Mouse (Mus musculus) midbrain, embryonic 11.5 days (tissue): ENCODE measurements around the gene Homer2. TPM values are rescaled to one million over a fixed set of nuclear protein-coding genes. Genes with fewer than 3 reads are reported as not detected.

Experiments used
- ATAC-seq: fragments of 200-750 bp; cut with Nextera tagmentation; 2 replicates; pipeline ENCODE4 v1.8.0; 2017; ENCODE audit warnings: moderate TSS enrichment, moderate library complexity; ENCODE audit not compliant: low FRiP score
- DNase-seq: peaks from one replicate; pipeline ENCODE4 v3.0.0; 2015; ENCODE audit warnings: low spot score; ENCODE audit errors: missing footprints
- H3K27ac ChIP-seq: fragments of 300-500 bp; sonication (generic); 2 replicates; pipeline ENCODE4 v1.5.1; 2014; ENCODE audit warnings: low read depth, low read length
- H3K27me3 ChIP-seq: fragments of 300-500 bp; sonication (generic); 2 replicates; pipeline ENCODE4 v1.6.1; 2014; ENCODE audit warnings: mild to moderate bottlenecking, low read length, moderate library complexity, mixed read lengths; ENCODE audit not compliant: control insufficient read depth, insufficient read depth
- H3K36me3 ChIP-seq: fragments of 300-500 bp; sonication (generic); 2 replicates; pipeline ENCODE4 v1.6.1; 2014; ENCODE audit warnings: mild to moderate bottlenecking, low read length, moderate library complexity, mixed read lengths; ENCODE audit not compliant: control insufficient read depth, insufficient read depth
- H3K4me1 ChIP-seq: fragments of 300-500 bp; sonication (generic); 2 replicates; pipeline ENCODE4 v1.6.1; 2014; ENCODE audit warnings: low read length; ENCODE audit not compliant: control insufficient read depth, insufficient read depth
- H3K4me2 ChIP-seq: fragments of 300-500 bp; sonication (generic); 2 replicates; pipeline ENCODE4 v1.6.1; 2014; ENCODE audit warnings: mild to moderate bottlenecking, moderate library complexity
- H3K4me3 ChIP-seq: fragments of 300-500 bp; sonication (generic); 2 replicates; pipeline ENCODE4 v1.5.1; 2014; ENCODE audit warnings: low read depth, low read length
- H3K9ac ChIP-seq: fragments of 300-500 bp; sonication (generic); 2 replicates; pipeline ENCODE4 v1.6.1; 2014; ENCODE audit warnings: low read length
- H3K9me3 ChIP-seq: fragments of 300-500 bp; sonication (generic); 2 replicates; pipeline ENCODE4 v1.6.1; 2016; ENCODE audit warnings: low read length; ENCODE audit not compliant: control insufficient read depth
- WGBS: fragments of 180-500 bp; shearing (Covaris S2); extraction: QIAGEN DNeasy Blood & Tissue Kit; methylation state at CpG from one replicate; pipeline ENCODE4 v1.1.7; 2014; 5-methylcytosine and 5-hydroxymethylcytosine counted together
- polyA plus RNA-seq: library from polyadenylated mRNA; unstranded; fragments of >200 nt; fragmentation: Nextera tagmentation; extraction: Ambion mirVana; gene quantifications from 2 replicates; pipeline ENCODE4 v1.2.1, GENCODE M21; 2014

Gene Homer2
- polyA plus RNA-seq, 1 experiment from 2014 or later = 19.6 TPM

GRCm38 (mm10) chr7:81559231-81559980, 147.9 kb downstream of the Homer2 start:
- H3K4me2 ChIP-seq = no peak overlapping the region
- 88% methylated on average over 14 of the region's 14 CpGs for WGBS
- DNase-seq (peak; percentile 65), ATAC-seq (no peak)
- H3K27ac ChIP-seq = no peak overlapping the region
- H3K4me3 ChIP-seq = no peak overlapping the region
- no peaks in the 10 kb centered on the region for H3K27me3 ChIP-seq
- no peaks in the 10 kb centered on the region for H3K36me3 ChIP-seq
- no peak overlapping the region for H3K9ac ChIP-seq
- H3K4me1 ChIP-seq = no peaks in the 10 kb centered on the region
- no peaks in the 10 kb centered on the region for H3K9me3 ChIP-seq

- Histone ChIP-seq H3K27me3 (no peaks in the 10 kb centered on the region), H3K9me3 (no peaks in the 10 kb centered on the region), H3K27ac (no peak overlapping the region), H3K36me3 (no peaks in the 10 kb centered on the region), H3K9ac (no peak overlapping the region), H3K4me2 (no peak overlapping the region), H3K4me3 (no peak overlapping the region), H3K4me1 (peaks cover 3% of the 10 kb centered on the region; the same call in 1 of the 2 replicates)
- DNase-seq = peak; percentile 66
- no peak for ATAC-seq
- 77% methylated on average over 4 of the region's 4 CpGs for WGBS
These were observed 149.4 kb downstream of the Homer2 start for GRCm38 (mm10) chr7:81557985-81558360.

DNA sequence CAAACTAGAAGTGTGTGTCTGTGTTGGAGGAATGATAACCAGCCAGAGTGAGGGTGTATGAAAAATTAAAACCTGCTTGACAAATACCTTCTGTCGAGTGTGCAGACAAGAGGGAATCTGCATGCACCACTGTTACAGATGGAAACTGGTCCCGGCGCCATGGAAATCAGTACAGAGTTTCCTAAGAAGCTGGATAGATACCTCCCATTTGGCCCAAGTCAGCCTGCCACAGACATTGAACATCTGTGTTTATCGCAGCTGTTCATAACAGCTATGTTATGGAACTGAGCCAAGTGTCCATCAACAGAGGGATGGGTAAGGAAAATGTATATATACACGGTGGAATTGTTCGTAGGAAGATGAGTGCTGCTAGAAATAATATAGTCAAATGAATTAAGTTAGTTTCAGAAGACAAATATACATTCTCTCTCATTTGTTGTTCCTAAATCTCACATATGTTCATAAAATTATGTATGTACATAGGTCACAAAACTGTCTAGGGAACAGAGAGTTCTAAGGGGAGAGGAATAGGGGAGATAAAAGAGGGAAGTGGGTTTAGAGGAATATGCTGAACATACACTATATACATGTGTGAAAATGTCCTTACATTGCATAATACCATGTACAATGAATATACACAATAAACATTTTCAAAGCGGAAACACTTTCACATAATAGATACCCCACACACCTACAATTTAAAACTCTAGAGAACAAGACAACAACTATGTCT, 149.9 kb downstream of the Homer2 start:
- DNase-seq (peak; percentile 47), ATAC-seq (no peak)
- H3K4me1 ChIP-seq = peaks cover 3% of the 10 kb centered on the region; the same call in 1 of the 2 replicates
- no peaks in the 10 kb centered on the region for H3K27me3 ChIP-seq
- H3K36me3 ChIP-seq = no peaks in the 10 kb centered on the region
- WGBS = 87% methylated on average over 7 of the region's 7 CpGs
- H3K4me2 ChIP-seq = no peak overlapping the region
- no peak overlapping the region for H3K9ac ChIP-seq
- H3K4me3 ChIP-seq = no peak overlapping the region
- no peak overlapping the region for H3K27ac ChIP-seq
- H3K9me3 ChIP-seq = no peaks in the 10 kb centered on the region

GRCm38 (mm10) chr7:81556839-81557238, 150.5 kb downstream of the Homer2 start:
- no peak for ATAC-seq
- no peak overlapping the region for H3K4me3 ChIP-seq
- no peak overlapping the region for H3K4me2 ChIP-seq
- peak; percentile 39 for DNase-seq
- no peaks in the 10 kb centered on the region for H3K9me3 ChIP-seq
- no peak overlapping the region for H3K27ac ChIP-seq
- WGBS = 87% methylated on average over 4 of the region's 4 CpGs
- peaks cover 3% of the 10 kb centered on the region; the same call in 1 of the 2 replicates for H3K4me1 ChIP-seq
- H3K9ac ChIP-seq = no peak overlapping the region
- no peaks in the 10 kb centered on the region for H3K36me3 ChIP-seq
- H3K27me3 ChIP-seq = no peaks in the 10 kb centered on the region

GRCm38 (mm10) chr7:81554369-81554768, 153.0 kb downstream of the Homer2 start:
- Histone ChIP-seq H3K4me3 (no peak overlapping the region), H3K4me1 (peaks cover 3% of the 10 kb centered on the region; the same call in 1 of the 2 replicates), H3K4me2 (no peak overlapping the region), H3K27me3 (no peaks in the 10 kb centered on the region), H3K9ac (no peak overlapping the region), H3K27ac (no peak overlapping the region), H3K9me3 (no peaks in the 10 kb centered on the region), H3K36me3 (no peaks in the 10 kb centered on the region)
- DNase-seq (peak; percentile 84), ATAC-seq (no peak)
- 78% methylated on average over 2 of the region's 2 CpGs for WGBS

- no peaks in the 10 kb centered on the region for H3K36me3 ChIP-seq
- peaks cover 3% of the 10 kb centered on the region; the same call in 1 of the 2 replicates for H3K4me1 ChIP-seq
- ATAC-seq (no peak), DNase-seq (peak; percentile 64)
- H3K4me3 ChIP-seq = no peak overlapping the region
- no peak overlapping the region for H3K9ac ChIP-seq
- no peaks in the 10 kb centered on the region for H3K9me3 ChIP-seq
- no peaks in the 10 kb centered on the region for H3K27me3 ChIP-seq
- no peak overlapping the region for H3K4me2 ChIP-seq
- WGBS = 60% methylated on average over 4 of the region's 4 CpGs
- H3K27ac ChIP-seq = no peak overlapping the region
These were observed 153.7 kb downstream of the Homer2 start for GRCm38 (mm10) chr7:81553589-81553988.

Other genes starting within 250 kb of the Homer2 start
- 33.4 and 34.4 TPM in 2 replicates for gene Ap3b2, start 213.6 kb downstream of the Homer2 start, polyA plus RNA-seq
- not detected in 2 replicates for gene BC048679, start 209.2 kb downstream of the Homer2 start, polyA plus RNA-seq
- gene Fsd2, start 140.6 kb downstream of the Homer2 start, polyA plus RNA-seq = 0.08 and 0.22 TPM in 2 replicates
- gene Whamm, start 136.3 kb downstream of the Homer2 start, polyA plus RNA-seq = 4.2 and 5.7 TPM in 2 replicates
- gene Ramac, start 55.4 kb upstream of the Homer2 start, polyA plus RNA-seq = 147 and 160 TPM in 2 replicates
- gene 3110040N11Rik, start 82.0 kb upstream of the Homer2 start, polyA plus RNA-seq = 46.3 and 51.2 TPM in 2 replicates
- 102 and 106 TPM in 2 replicates for gene Btbd1, start 121.9 kb upstream of the Homer2 start, polyA plus RNA-seq
- not detected in 2 replicates for gene Gm10160, start 148.3 kb upstream of the Homer2 start, polyA plus RNA-seq
- 13.1 and 13.4 TPM in 2 replicates for gene Tm6sf1, start 151.5 kb upstream of the Homer2 start, polyA plus RNA-seq
- 40.2 and 42.0 TPM in 2 replicates for gene Hdgfl3, start 226.9 kb upstream of the Homer2 start, polyA plus RNA-seq